Mouse (Mus musculus) midbrain, embryonic 14.5 days (tissue): ENCODE measurements around the gene Fign. TPM values are rescaled to one million over a fixed set of nuclear protein-coding genes. Genes with fewer than 3 reads are reported as not detected.

Source experiments
- ATAC-seq: fragments of 200-750 bp; cut with Nextera tagmentation; 2 replicates; pipeline ENCODE4 v1.8.0; 2017; ENCODE audit warnings: moderate number of reproducible peaks, moderate library complexity; ENCODE audit not compliant: low FRiP score, low TSS enrichment
- DNase-seq: peaks from one replicate; pipeline ENCODE4 v3.0.0-alpha.2; 2015
- H3K27ac ChIP-seq: fragments of 300-500 bp; sonication (generic); replicated peaks from 2 replicates; pipeline ENCODE4 v1.5.1; 2014; ENCODE audit warnings: mild to moderate bottlenecking, low read depth, low read length, moderate library complexity
- H3K27me3 ChIP-seq: fragments of 300-500 bp; sonication (generic); 2 replicates; pipeline ENCODE4 v1.6.1; 2014; ENCODE audit warnings: low read length, control low read depth, mixed read lengths; ENCODE audit not compliant: control insufficient read depth, insufficient read depth
- H3K36me3 ChIP-seq: fragments of 300-500 bp; sonication (generic); 2 replicates; pipeline ENCODE4 v1.6.1; 2014; ENCODE audit warnings: low read length, control low read depth; ENCODE audit not compliant: control insufficient read depth, insufficient read depth
- H3K4me1 ChIP-seq: fragments of 300-500 bp; sonication (generic); 2 replicates; pipeline ENCODE4 v1.6.1; 2014; ENCODE audit warnings: mild to moderate bottlenecking, antibody characterized with exemption, low read length, control low read depth; ENCODE audit not compliant: control insufficient read depth, insufficient read depth
- H3K4me2 ChIP-seq: fragments of 300-500 bp; sonication (generic); 2 replicates; pipeline ENCODE4 v1.6.1; 2014; ENCODE audit warnings: mild to moderate bottlenecking, low read length, moderate library complexity
- H3K4me3 ChIP-seq: fragments of 300-500 bp; sonication (generic); replicated peaks from 2 replicates; pipeline ENCODE4 v1.5.1; 2014; ENCODE audit warnings: low read depth, low read length
- H3K9ac ChIP-seq: fragments of 300-500 bp; sonication (generic); replicated peaks from 2 replicates; pipeline ENCODE4 v1.6.1; 2014; ENCODE audit warnings: mild to moderate bottlenecking, low read length, moderate library complexity
- H3K9me3 ChIP-seq: fragments of 300-500 bp; sonication (generic); 2 replicates; pipeline ENCODE4 v1.6.1; 2016; ENCODE audit warnings: low read length, control low read depth, mixed read lengths; ENCODE audit not compliant: control insufficient read depth
- WGBS: fragments of 180-500 bp; shearing (Covaris S2); extraction: QIAGEN DNeasy Blood & Tissue Kit; methylation state at CpG from one replicate; pipeline ENCODE4 v1.1.7; 2014; 5-methylcytosine and 5-hydroxymethylcytosine counted together
- polyA plus RNA-seq: library from polyadenylated mRNA; unstranded; fragments of >200 nt; fragmentation: Nextera tagmentation; extraction: Ambion mirVana; gene quantifications from 2 replicates; pipeline ENCODE4 v1.2.1, GENCODE M21; 2014

Gene Fign
- polyA plus RNA-seq, 1 experiment from 2014 or later: 21.2 TPM

- DNase-seq (peak; percentile 62), ATAC-seq (no peak)
- no peak overlapping the region; the same call in 1 of the 2 replicates for H3K9ac ChIP-seq
- H3K9me3 ChIP-seq: no peaks in the 10 kb centered on the region
- H3K4me2 ChIP-seq: peak overlapping the region; percentile 45
- H3K27me3 ChIP-seq: no peaks in the 10 kb centered on the region
- WGBS: 10% methylated on average over 6 of the region's 6 CpGs
- no peak overlapping the region for H3K4me3 ChIP-seq
- peaks cover 50% of the 10 kb centered on the region for H3K4me1 ChIP-seq
- 0 out of 2 replicates have a peak overlapping the region, but pooled peaks have one; percentile 20 for H3K27ac ChIP-seq
- no peaks in the 10 kb centered on the region for H3K36me3 ChIP-seq
Measured at GRCm38 (mm10) chr2:64075873-64076272, 22.0 kb downstream of the Fign start.

- no peak overlapping the region for H3K9ac ChIP-seq
- no peak overlapping the region; the same call in 1 of the 2 replicates for H3K27ac ChIP-seq
- H3K27me3 ChIP-seq: no peaks in the 10 kb centered on the region
- no peak overlapping the region for H3K4me3 ChIP-seq
- H3K36me3 ChIP-seq: no peaks in the 10 kb centered on the region
- DNase-seq (peak; percentile 45), ATAC-seq (no peak; the same call in 1 of the 2 replicates)
- H3K9me3 ChIP-seq: no peaks in the 10 kb centered on the region
- WGBS: 36% methylated on average over 17 of the region's 17 CpGs
- H3K4me1 ChIP-seq: peaks cover 45% of the 10 kb centered on the region
- peak overlapping the region; percentile 45 for H3K4me2 ChIP-seq
Measured at GRCm38 (mm10) chr2:64074602-64075389, 23.0 kb downstream of the Fign start.

- Histone ChIP-seq H3K4me3 (no peak overlapping the region), H3K9ac (no peak overlapping the region), H3K4me1 (peaks cover 27% of the 10 kb centered on the region), H3K9me3 (no peaks in the 10 kb centered on the region), H3K27me3 (no peaks in the 10 kb centered on the region), H3K27ac (no peak overlapping the region), H3K36me3 (no peaks in the 10 kb centered on the region), H3K4me2 (no peak overlapping the region)
- ATAC-seq (no peak), DNase-seq (no peak)
- 82% methylated on average over 4 of the region's 4 CpGs for WGBS
Measured at GRCm38 (mm10) chr2:64072158-64072557, 25.7 kb downstream of the Fign start.

- Histone ChIP-seq H3K4me2 (no peak overlapping the region), H3K4me3 (no peak overlapping the region), H3K27ac (no peak overlapping the region), H3K9me3 (no peaks in the 10 kb centered on the region), H3K9ac (no peak overlapping the region), H3K36me3 (no peaks in the 10 kb centered on the region), H3K27me3 (no peaks in the 10 kb centered on the region), H3K4me1 (peaks cover 11% of the 10 kb centered on the region)
- WGBS: 91% methylated on average over 10 of the region's 10 CpGs
- ATAC-seq (no peak), DNase-seq (no peak)
Measured at GRCm38 (mm10) chr2:64069950-64070695, 27.7 kb downstream of the Fign start.

GRCm38 (mm10) chr2:64065511-64065910, 32.3 kb downstream of the Fign start:
- Histone ChIP-seq H3K4me1 (peaks cover 5% of the 10 kb centered on the region), H3K27ac (no peak overlapping the region), H3K9me3 (no peaks in the 10 kb centered on the region), H3K36me3 (no peaks in the 10 kb centered on the region), H3K4me2 (no peak overlapping the region), H3K9ac (no peak overlapping the region), H3K4me3 (no peak overlapping the region), H3K27me3 (no peaks in the 10 kb centered on the region)
- DNase-seq (no peak), ATAC-seq (no peak)
- 38% methylated on average over 4 of the region's 4 CpGs for WGBS

GRCm38 (mm10) chr2:64059477-64059876, 38.4 kb downstream of the Fign start:
- H3K36me3 ChIP-seq: no peaks in the 10 kb centered on the region
- H3K4me2 ChIP-seq: no peak overlapping the region
- H3K4me3 ChIP-seq: no peak overlapping the region
- H3K9me3 ChIP-seq: no peaks in the 10 kb centered on the region
- ATAC-seq (no peak), DNase-seq (no peak)
- WGBS: 89% methylated on average over 5 of the region's 5 CpGs
- no peak overlapping the region for H3K27ac ChIP-seq
- H3K4me1 ChIP-seq: no peaks in the 10 kb centered on the region
- H3K27me3 ChIP-seq: no peaks in the 10 kb centered on the region
- no peak overlapping the region for H3K9ac ChIP-seq

- 88% methylated on average over 2 of the region's 2 CpGs for WGBS
- H3K4me3 ChIP-seq: no peak overlapping the region
Measured at GRCm38 (mm10) chr2:64048142-64048541, 49.7 kb downstream of the Fign start.

GRCm38 (mm10) chr2:64043099-64043498, 54.7 kb downstream of the Fign start:
- H3K9ac ChIP-seq: no peak overlapping the region
- no peak overlapping the region for H3K4me3 ChIP-seq
- H3K4me1 ChIP-seq: no peaks in the 10 kb centered on the region
- no peak overlapping the region for H3K27ac ChIP-seq
- H3K4me2 ChIP-seq: no peak overlapping the region
- ATAC-seq (no peak), DNase-seq (peak; percentile 66)
- WGBS: 48% methylated on average over 3 of the region's 3 CpGs
- no peaks in the 10 kb centered on the region for H3K36me3 ChIP-seq
- H3K9me3 ChIP-seq: no peaks in the 10 kb centered on the region
- H3K27me3 ChIP-seq: no peaks in the 10 kb centered on the region

More at GRCm38 (mm10) chr2:64048142-64048541, 49.7 kb downstream of the Fign start:
- no peaks in the 10 kb centered on the region for H3K4me1 ChIP-seq
- no peaks in the 10 kb centered on the region for H3K27me3 ChIP-seq
- no peak overlapping the region for H3K27ac ChIP-seq
- ATAC-seq (no peak), DNase-seq (no peak)
- H3K9ac ChIP-seq: no peak overlapping the region
- no peaks in the 10 kb centered on the region for H3K36me3 ChIP-seq
- no peak overlapping the region for H3K4me2 ChIP-seq
- no peaks in the 10 kb centered on the region for H3K9me3 ChIP-seq
